Mouse (Mus musculus): ENCODE measurements around the gene Kntc1.

DNA sequence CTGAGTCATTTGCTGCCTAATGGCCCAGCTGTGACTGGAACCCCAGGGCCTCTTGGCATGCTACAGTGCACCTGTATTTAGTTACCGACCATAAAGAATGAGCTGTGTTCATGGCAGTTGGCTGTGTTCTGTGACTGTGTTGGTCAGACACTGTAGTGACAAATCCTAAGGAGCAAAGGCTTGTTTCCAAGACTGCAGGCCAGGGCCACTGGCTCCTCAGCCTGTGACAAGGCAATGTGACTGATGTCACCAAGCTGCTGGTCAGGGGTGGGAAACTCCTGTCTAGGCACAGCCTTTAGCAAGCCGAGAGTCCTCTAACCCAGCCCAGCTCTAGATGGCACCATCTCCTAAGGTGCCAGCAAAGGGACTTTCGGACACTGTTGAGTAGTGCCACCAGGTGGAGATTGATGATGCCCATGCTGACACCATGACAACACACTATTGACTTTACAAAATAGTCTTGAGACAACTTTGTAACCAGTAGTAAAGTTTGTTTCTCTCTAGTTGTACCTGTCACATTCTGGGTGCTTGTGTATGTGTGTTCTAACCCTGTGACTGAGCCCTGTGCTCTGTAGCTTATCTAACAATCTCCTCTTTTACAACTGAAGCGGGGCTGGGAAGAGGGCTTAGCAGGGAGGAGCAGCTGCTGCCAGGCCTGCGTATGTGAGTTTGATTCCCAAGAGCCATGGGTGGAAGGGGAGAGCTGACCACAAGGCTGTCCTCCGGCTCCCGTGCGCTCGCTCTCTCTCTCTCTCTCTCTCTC, 71.2 kb downstream of the Kntc1 start:
- TF ChIP-seq CTCF (IDR thresholded peaks at IDR 0.05; ENCODE audit: borderline replicate concordance, extremely low read depth, insufficient read depth, insufficient read length) (no peak), POLR2A (IDR thresholded peaks at IDR 0.05; ENCODE audit: borderline replicate concordance, extremely low read depth, insufficient read depth, insufficient read length, poor library complexity, severe bottlenecking) (no peak)

Measured in brain, embryonic 14.5 days (tissue).